ENCODE assay signal across 8 mouse cellular contexts in the genomic region with DNA sequence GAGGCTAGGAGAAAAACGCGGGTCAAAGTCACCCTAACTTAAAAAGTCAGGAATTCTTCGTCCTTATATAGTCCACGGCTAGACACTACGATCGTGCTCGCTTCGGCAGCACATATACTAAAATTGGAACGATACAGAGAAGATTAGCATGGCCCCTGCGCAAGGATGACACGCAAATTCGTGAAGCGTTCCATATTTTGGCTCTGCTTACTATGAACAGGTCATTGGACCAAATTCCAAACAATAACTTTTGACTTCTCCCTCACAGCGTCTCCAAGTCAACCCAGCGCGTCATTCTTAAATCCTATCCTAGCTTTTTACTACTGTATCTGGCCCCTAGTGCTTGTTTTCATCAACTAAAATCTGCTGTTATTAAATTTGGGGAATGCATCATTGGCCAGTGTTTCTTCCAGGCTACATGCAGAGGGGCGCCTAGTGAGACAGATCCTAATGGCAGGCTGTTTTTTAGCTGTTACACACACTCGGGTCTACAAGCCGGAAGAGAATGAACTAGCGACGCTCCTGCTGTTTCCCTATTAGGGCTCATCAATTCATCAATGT.
DNase-seq lines count a peak whose midpoint lies in the region; ATAC-seq and TF ChIP-seq lines count a peak whose summit lies in the region.

No protein-coding gene starts in this region.

- intact Hi-C loops in gastrocnemius, postnatal 36 days (cut with DNase I): loop anchor here (2.0 to 10.0 kb wide), 3 partner anchors 101 to 291 kb away; partner anchors contain the start of gene Arhgap5

- H3K9ac ChIP-seq in heart, embryonic 14.5 days (ENCODE audit: low read length): peak overlapping the region; percentile 90
- peak overlapping the region; percentile 69 for H3K9ac ChIP-seq in liver, embryonic 16.5 days (ENCODE audit: low read depth, low read length)

- H3K27ac ChIP-seq in heart, embryonic 14.5 days (replicated peaks in 1 of 2; ENCODE audit: control insufficient read depth in 1 of 2, insufficient read depth in 1 of 2, low read depth in 2 of 2, low read length in 2 of 2): peak overlapping the region; percentile 95 to 97
- H3K27ac ChIP-seq in liver, embryonic 16.5 days (ENCODE audit: low read length): peak overlapping the region; percentile 86
- peak overlapping the region; percentile 96 for H3K27ac ChIP-seq in olfactory bulb, adult 2 months (ENCODE audit: insufficient read depth, low read depth, low read length)

- peak overlapping the region; percentile 78 for H3K4me2 ChIP-seq in heart, embryonic 14.5 days (ENCODE audit: low read length)
- H3K4me2 ChIP-seq in liver, embryonic 16.5 days (ENCODE audit: low read depth, low read length): peak overlapping the region; percentile 85

- no peaks in the 10 kb centered on the region for H3K36me3 ChIP-seq in erythroblast, embryonic 14.5 days (ENCODE audit: control insufficient read depth)
- no peaks in the 10 kb centered on the region for H3K36me3 ChIP-seq in heart, embryonic 14.5 days (ENCODE audit: control insufficient read depth, insufficient read depth, low read length)
- no peaks in the 10 kb centered on the region for H3K36me3 ChIP-seq in liver, embryonic 16.5 days (ENCODE audit: control insufficient read depth, insufficient read depth)

- TF ChIP-seq POLR2A in olfactory bulb, adult 2 months (IDR thresholded peaks at IDR 0.05; ENCODE audit: insufficient read depth, low read depth, low read length): no peak

- H3K27me3 ChIP-seq in erythroblast, embryonic 14.5 days (ENCODE audit: control insufficient read depth): no peaks in the 10 kb centered on the region
- H3K27me3 ChIP-seq in heart, embryonic 14.5 days (ENCODE audit: control insufficient read depth, insufficient read depth, low read length): no peaks in the 10 kb centered on the region
- H3K27me3 ChIP-seq in liver, embryonic 16.5 days (ENCODE audit: control insufficient read depth, insufficient read depth, low read depth, low read length): no peaks in the 10 kb centered on the region

- under 1% methylated on average over 21 of the region's 21 CpGs for WGBS in heart, embryonic 14.5 days
- under 1% methylated on average over 21 of the region's 21 CpGs for WGBS in liver, embryonic 16.5 days (ENCODE audit: insufficient replicate concordance)
- under 1% methylated on average over 21 of the region's 21 CpGs for whole genome bisulfite sequencing in olfactory bulb, adult 2 months

- DNase-seq in gastrocnemius, adult 18-20 months (ENCODE audit: low spot score): peak; percentile 74
- no peak for DNase-seq in gastrocnemius, postnatal 36 days
- peak; percentile 81 for DNase-seq in adrenal gland, adult 8-10 months
- DNase-seq in kidney, postnatal 36 days: peak; percentile 66 to 77

- peak; percentile 82 for ATAC-seq in heart, embryonic 14.5 days (ENCODE audit: insufficient number of reproducible peaks, insufficient read depth, low FRiP score, low read depth)
- peak; percentile 74 for ATAC-seq in liver, embryonic 16.5 days (ENCODE audit: low read depth)

- peaks cover 31% of the 10 kb centered on the region for H3K4me1 ChIP-seq in erythroblast, embryonic 14.5 days (ENCODE audit: control insufficient read depth)
- H3K4me1 ChIP-seq in heart, embryonic 14.5 days (ENCODE audit: control insufficient read depth in 2 of 2, insufficient read depth in 2 of 2, low read length in 2 of 2): 0 out of 4 replicates have a peak, but pooled peaks cover 0 to 3% of the 10 kb centered on the region in 2 experiments
- H3K4me1 ChIP-seq in liver, embryonic 16.5 days (ENCODE audit: control insufficient read depth, low read depth, low read length): peaks cover 8% of the 10 kb centered on the region
- H3K4me1 ChIP-seq in olfactory bulb, adult 2 months (ENCODE audit: control insufficient read depth, insufficient read depth, low read length): no peaks in the 10 kb centered on the region

- no peaks in the 10 kb centered on the region for H3K9me3 ChIP-seq in erythroblast, embryonic 14.5 days (ENCODE audit: control insufficient read depth, low read length)
- no peaks in the 10 kb centered on the region for H3K9me3 ChIP-seq in heart, embryonic 14.5 days (ENCODE audit: control insufficient read depth, low read length)
- no peaks in the 10 kb centered on the region for H3K9me3 ChIP-seq in liver, embryonic 16.5 days (replicated peaks; ENCODE audit: control insufficient read depth, low read length)

- no peak for TF ChIP-seq CTCF in olfactory bulb, adult 2 months (IDR thresholded peaks at IDR 0.05; ENCODE audit: insufficient read depth, low read depth, low read length)

- peak overlapping the region; percentile 77 for H3K4me3 ChIP-seq in erythroblast, embryonic 14.5 days (replicated peaks)
- peak overlapping the region; percentile 69 to 98 for H3K4me3 ChIP-seq in heart, embryonic 14.5 days (ENCODE audit: control insufficient read depth in 1 of 2, insufficient read depth in 1 of 2, low read depth in 1 of 2, low read length in 2 of 2)
- peak overlapping the region; percentile 82 for H3K4me3 ChIP-seq in liver, embryonic 16.5 days (ENCODE audit: low read depth, low read length)
- peak overlapping the region; percentile 69 for H3K4me3 ChIP-seq in olfactory bulb, adult 2 months (ENCODE audit: insufficient read depth, low read depth, low read length)

Comparison
In these comparisons a context has a peak if more than half of its experiments do, and no peak if none do; other contexts are left out.
1. DNase-seq: peak in gastrocnemius, adult 18-20 months (single experiment), adrenal gland, adult 8-10 months (single experiment) and kidney, postnatal 36 days (2 of 2); none in gastrocnemius, postnatal 36 days (0 of 2).
2. Peak in every context shown above with its lines, with median percentiles within 50 percentile points of each other: H3K4me3 ChIP-seq and H3K27ac ChIP-seq.